Mouse (Mus musculus): ENCODE results near the gene Tmem37.

Tmem37 gene

GRCm38 (mm10) chr1:120056236-120056635, 17.6 kb downstream of the Tmem37 start:
- DNase-seq = no peak

- DNase-seq = peak in 1 of 2 experiments; percentile 23
These were observed 18.4 kb downstream of the Tmem37 start for GRCm38 (mm10) chr1:120055475-120055874.

- no peak for DNase-seq
These were observed 18.9 kb downstream of the Tmem37 start for GRCm38 (mm10) chr1:120054997-120055396.

- no peak for DNase-seq
These were observed 22.8 kb downstream of the Tmem37 start for GRCm38 (mm10) chr1:120051070-120051469.

GRCm38 (mm10) chr1:120047325-120047724, 26.5 kb downstream of the Tmem37 start:
- no peak for DNase-seq

- no peak for DNase-seq
These were observed 29.3 kb downstream of the Tmem37 start for GRCm38 (mm10) chr1:120044584-120044983.

- no peak for DNase-seq
These were observed 31.5 kb downstream of the Tmem37 start for GRCm38 (mm10) chr1:120042421-120042820.

- no peak for DNase-seq
These were observed 35.3 kb downstream of the Tmem37 start for GRCm38 (mm10) chr1:120038594-120038993.

GRCm38 (mm10) chr1:120037021-120037683, 36.7 kb downstream of the Tmem37 start:
- no peak for DNase-seq

GRCm38 (mm10) chr1:120035456-120036034, 38.3 kb downstream of the Tmem37 start:
- DNase-seq = no peak

- DNase-seq = no peak
These were observed 39.1 kb downstream of the Tmem37 start for GRCm38 (mm10) chr1:120034793-120035192.

- DNase-seq = no peak
These were observed 40.4 kb downstream of the Tmem37 start for GRCm38 (mm10) chr1:120033469-120033854.

- peak; percentile 19 to 26 for DNase-seq
These were observed 40.9 kb downstream of the Tmem37 start for GRCm38 (mm10) chr1:120032804-120033468.

GRCm38 (mm10) chr1:120030474-120030873, 43.4 kb downstream of the Tmem37 start:
- no peak for DNase-seq

GRCm38 (mm10) chr1:120027693-120028092, 46.2 kb downstream of the Tmem37 start:
- DNase-seq = no peak

- no peak for DNase-seq
These were observed 48.8 kb downstream of the Tmem37 start for GRCm38 (mm10) chr1:120025050-120025439.

GRCm38 (mm10) chr1:120024331-120025049, 49.4 kb downstream of the Tmem37 start:
- DNase-seq = no peak

GRCm38 (mm10) chr1:120021951-120022350, 51.9 kb downstream of the Tmem37 start:
- DNase-seq = no peak

GRCm38 (mm10) chr1:120020322-120020897, 53.5 kb downstream of the Tmem37 start:
- DNase-seq = no peak

- DNase-seq = no peak
These were observed 54.4 kb downstream of the Tmem37 start for GRCm38 (mm10) chr1:120019428-120019827.

- DNase-seq = no peak
These were observed 55.0 kb downstream of the Tmem37 start for GRCm38 (mm10) chr1:120018900-120019299.
